Mouse (Mus musculus): ENCODE data around the gene Gm5105. TPM values are rescaled to one million over a fixed set of nuclear protein-coding genes. Genes with fewer than 3 reads are reported as not detected.

Gm5105 gene
- under 1 TPM; 0.85 to 0.93 TPM for total RNA-seq (2021)
- long read RNA-seq, experiment 1, partial matches to known transcripts = 0 of 1 reads
- long read RNA-seq, experiment 1, other reads (novel, unspliced or antisense) = 1 of 1 reads
- long read RNA-seq, experiment 2, partial matches to known transcripts = 0 of 5 reads
- long read RNA-seq, experiment 2, other reads (novel, unspliced or antisense) = 5 of 5 reads

DNA sequence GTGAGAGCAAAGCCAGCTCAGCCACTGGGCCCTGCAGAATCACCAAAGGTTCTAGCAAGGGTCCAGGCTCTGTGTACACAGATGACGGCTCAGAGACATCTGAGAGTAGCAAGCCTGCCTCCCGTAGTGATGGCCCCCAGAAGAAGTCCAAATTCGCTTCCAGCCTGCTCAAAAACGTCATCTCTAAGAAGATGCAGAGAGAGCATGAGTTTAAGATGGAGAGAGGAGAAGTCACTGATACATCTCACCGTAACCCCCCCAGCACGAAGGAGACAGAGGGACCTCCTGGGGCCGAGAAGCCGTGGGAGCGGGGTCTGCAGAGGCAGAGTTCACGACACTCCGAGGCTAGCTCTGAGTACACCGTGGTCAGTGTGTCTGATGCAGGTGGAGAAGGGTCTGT lies at the start of gene Gm5105:
Gm5105 (minus strand) TSS at position 101 of the 400 bp plus-strand sequence.
- no peak for DNase-seq
- intact Hi-C loops (cut with DNase I) = loop anchor here (5.0 kb wide), 2 partner anchors 40 to 75 kb away; no protein-coding TSS in a partner anchor

DNA sequence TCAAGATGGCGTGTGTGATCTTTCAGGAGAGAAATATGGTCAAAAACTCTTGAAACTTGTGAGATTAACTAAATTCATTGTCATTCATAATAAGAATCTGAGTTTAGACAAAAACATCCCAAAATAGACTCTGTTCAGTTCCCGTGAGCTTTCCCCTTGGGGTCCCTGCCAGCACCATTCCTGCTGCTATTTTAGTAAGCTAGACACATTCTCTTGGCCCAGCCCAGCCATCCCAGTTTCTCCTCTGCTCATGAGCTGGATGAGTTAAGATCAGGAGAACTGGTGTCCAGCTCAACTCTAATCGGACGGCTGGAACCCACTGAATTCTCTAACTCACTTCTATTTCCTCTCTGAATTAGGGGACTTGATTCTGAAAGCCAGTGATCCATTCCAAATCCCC lies 49.7 kb upstream of the Gm5105 start:
- intact Hi-C loops (cut with DNase I) = no loop called here
- DNase-seq = peak; percentile 59 to 74

- intact Hi-C loops (cut with DNase I) = no loop called here
- no peak for DNase-seq
Measured at GRCm38 (mm10) chr3:138114106-138114505, 46.9 kb upstream of the Gm5105 start.

DNA sequence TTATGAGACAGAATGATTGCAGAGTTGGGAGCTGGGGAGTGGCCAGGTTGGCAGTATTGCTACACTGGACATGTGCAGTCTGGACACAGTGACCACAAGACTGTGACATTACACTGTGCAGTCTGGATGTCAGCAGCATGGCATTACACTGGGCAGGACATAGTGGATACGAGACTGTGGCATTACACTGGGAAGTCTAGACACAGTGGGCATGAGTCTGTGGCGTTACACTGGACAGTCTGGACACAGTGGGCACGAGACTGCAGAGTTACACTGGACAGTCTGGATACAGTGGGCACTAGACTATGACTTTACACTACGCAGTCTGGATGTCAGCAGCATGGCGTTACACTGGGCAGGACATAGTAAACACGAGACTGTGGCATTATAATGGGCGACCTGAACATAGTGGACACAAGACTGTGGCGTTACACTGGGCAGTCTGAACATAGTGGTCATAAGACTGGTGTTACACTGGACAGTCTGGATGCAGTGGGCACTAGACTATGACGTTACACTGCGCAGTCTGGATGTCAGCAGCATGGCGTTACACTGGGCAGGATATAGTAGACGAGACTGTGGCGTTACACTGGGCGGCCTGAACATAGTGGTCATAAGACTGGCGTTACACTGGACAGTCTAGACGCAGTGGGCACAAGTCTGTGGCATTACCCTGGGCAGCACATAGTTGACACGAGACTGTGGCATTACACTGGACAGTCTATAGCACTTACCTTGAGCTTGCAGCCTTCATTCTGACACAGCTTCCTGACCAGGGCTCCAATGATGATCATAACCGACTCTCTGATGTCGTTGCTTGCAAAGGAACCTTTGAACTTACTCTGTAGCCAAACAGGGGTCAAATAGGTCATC lies 44.0 kb upstream of the Gm5105 start:
- intact Hi-C loops (cut with DNase I) = no loop called here

DNA sequence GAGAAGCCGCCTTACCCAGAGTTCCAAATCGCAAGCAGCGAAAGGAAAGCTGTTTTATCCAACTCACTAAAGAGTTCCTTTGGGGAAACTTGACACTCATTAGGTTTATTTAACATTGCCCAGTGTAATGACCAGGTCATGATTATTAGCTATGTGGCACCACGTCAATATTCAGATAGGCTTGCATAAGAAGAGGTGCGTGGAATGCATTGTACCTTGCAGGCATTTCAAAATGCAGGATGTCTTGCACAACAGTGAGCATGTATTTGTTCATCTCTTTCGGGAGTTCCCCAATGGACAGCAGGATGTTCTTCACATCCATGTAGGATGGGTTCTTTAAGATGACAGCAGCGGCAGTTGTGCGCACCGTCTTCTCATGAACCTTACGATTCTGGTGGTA lies 39.7 kb upstream of the Gm5105 start:
- intact Hi-C loops (cut with DNase I) = no loop called here
- DNase-seq = no peak

More for the DNA sequence above, 44.0 kb upstream of the Gm5105 start:
- no peak for DNase-seq

GRCm38 (mm10) chr3:138105056-138105455 lies 37.9 kb upstream of the Gm5105 start:
- no peak for DNase-seq
- intact Hi-C loops (cut with DNase I) = no loop called here

DNA sequence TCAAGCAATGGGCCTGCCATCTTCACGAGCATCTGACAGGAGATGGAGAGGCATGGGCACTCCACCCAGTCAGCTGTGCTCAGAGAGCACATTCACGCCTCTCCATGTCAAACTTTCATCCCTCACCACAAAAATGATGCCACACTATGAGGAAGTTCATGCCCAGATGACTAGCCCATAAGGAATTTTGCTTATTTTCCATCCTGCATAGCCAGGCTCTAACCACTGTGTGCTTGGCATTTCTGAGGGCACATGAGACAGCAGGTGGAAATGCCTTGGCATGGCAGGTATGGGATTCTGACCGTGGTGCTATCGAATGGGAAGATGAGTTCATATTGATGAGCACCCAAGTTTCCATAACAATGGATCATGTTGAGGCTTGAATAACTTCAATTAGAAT lies 36.5 kb upstream of the Gm5105 start:
- DNase-seq = no peak
- intact Hi-C loops (cut with DNase I) = no loop called here

DNA sequence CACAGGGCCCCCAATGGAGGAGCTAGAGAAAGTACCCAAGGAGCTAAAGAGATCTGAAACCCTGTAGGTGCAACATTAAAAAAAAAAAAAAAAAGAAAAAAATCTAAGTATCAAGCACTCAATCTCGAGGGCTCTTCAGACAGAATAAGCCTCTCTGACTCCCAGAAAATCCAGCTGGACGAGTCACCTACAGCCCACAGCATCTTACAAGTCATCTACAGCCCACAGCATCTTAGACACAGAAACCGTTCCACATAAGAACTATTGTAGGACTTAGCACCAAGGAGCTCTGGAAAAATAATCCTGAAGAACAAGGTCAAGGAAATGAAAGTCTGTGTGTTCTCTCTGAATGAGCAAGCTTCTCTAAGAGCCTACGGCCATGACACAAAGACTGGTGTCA lies 34.7 kb upstream of the Gm5105 start:
- DNase-seq = no peak
- intact Hi-C loops (cut with DNase I) = no loop called here

- intact Hi-C loops (cut with DNase I) = no loop called here
- DNase-seq = no peak
Measured at GRCm38 (mm10) chr3:138097718-138098117, 30.5 kb upstream of the Gm5105 start.

GRCm38 (mm10) chr3:138096263-138097028 lies 29.3 kb upstream of the Gm5105 start:
- intact Hi-C loops (cut with DNase I) = no loop called here
- no peak for DNase-seq

GRCm38 (mm10) chr3:138095718-138096117 lies 28.5 kb upstream of the Gm5105 start:
- intact Hi-C loops (cut with DNase I) = no loop called here

DNA sequence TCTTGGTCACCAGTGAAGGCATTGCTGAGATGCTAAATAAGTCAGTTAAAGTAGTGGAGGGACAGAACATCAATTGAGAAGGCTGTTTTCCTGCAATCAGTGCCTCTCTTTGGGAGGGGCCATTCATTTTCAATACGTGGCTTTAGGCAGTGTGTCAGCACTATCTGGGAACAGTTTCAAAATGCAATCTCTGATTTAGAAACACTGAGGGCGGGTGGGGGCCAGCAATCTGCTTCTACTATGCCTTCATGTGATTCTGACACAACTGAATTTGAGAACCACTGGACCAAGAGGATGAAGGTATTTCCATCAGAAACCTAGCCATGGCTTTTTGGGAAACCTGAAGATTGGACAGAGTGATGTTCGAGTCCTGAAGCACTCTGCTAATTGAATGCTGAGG lies 28.1 kb upstream of the Gm5105 start:
- intact Hi-C loops (cut with DNase I) = no loop called here
- no peak for DNase-seq

More at GRCm38 (mm10) chr3:138095718-138096117, 28.5 kb upstream of the Gm5105 start:
- no peak for DNase-seq

- intact Hi-C loops (cut with DNase I) = no loop called here
- DNase-seq = no peak
Measured at GRCm38 (mm10) chr3:138083896-138084295, 16.7 kb upstream of the Gm5105 start.

DNA sequence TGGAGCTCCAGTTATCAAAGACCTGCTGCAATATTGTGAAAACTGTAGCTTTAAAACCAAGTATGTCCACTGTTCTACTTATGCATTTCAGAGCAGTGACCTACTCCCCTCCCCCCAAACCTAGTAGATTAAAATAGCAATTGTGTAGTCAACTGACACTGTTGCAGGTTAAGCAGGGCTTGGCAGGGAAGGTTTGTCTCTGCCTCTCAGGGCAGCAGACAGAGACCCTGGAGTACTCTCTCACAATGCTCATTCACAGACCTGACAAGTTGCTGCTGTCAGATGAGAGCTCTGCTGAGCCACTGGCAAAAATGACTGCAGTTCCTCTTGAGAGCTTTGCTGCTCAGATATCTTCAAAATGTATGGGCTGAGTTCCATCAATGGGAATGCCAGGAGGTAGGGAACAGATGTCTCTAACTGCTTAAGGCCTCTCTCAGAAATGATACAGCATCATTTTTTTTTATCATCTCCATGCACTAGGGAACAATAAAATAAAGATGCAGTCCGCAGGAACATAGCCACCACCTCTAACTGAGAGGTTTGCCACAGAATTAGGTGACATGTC lies 16.0 kb upstream of the Gm5105 start:
- intact Hi-C loops (cut with DNase I) = no loop called here
- DNase-seq = no peak

DNA sequence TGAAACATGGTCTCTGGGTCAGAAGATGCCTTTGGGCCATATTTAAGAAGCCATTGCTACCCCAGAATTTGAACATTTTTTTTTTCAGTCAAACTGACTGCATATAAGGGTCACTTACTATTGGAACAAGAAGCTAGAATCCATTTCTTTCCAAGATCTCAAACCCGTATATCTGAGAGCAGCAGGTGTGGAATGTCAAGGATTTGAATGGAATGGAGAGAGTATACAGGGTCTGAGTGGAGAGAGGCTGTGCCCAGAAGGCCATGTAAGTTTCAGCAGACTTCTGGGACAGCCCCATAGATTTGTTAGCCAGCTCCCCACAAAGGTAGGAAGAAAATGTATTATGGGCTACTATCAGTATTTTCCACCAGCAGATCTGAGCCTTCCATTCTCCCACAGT lies 11.5 kb upstream of the Gm5105 start:
- intact Hi-C loops (cut with DNase I) = no loop called here
- DNase-seq = no peak

DNA sequence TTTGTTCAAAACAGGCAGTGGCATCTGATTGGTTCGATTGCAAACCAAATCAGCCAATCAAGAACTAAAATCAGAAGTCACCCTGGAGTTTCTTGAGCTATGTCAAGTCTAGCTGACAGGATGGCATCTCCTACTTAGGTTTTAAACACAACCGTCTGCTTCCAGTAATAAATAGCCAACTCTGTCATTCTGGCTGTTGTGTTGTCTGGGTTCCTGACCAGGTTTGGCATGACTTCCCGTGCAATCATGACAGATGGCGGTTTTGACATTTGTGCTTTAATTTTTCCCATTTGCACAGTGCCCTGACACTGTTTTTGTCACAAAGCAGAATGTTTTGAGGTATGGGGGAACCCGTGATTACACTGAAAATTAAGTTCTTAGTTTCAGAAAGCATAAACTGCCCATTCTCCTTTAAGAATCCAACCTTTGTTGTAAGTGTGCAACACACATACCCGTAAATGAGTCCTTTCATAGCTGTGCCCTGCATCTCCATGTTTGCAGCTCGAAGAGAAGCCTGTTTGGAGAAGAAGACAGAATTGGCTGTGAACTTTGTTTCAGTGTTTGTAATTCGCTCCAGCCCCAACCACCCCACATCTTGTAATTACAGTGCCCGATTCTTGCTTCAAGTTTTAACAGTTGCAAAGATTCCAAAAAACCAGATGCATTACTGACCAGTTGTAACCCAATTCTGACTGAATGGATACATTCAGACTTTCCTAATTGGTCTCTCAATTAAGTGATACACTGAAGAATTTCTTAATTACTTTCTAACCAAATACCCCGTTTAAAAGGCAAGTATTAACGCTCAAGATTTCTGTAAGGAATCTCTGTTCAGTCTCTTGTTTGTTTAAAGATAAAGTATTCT lies 10.5 kb upstream of the Gm5105 start:
- DNase-seq = no peak
- intact Hi-C loops (cut with DNase I) = no loop called here

- intact Hi-C loops (cut with DNase I) = no loop called here
- DNase-seq = peak; percentile 52 to 70
Measured at GRCm38 (mm10) chr3:138075209-138075608, 8.0 kb upstream of the Gm5105 start.

DNA sequence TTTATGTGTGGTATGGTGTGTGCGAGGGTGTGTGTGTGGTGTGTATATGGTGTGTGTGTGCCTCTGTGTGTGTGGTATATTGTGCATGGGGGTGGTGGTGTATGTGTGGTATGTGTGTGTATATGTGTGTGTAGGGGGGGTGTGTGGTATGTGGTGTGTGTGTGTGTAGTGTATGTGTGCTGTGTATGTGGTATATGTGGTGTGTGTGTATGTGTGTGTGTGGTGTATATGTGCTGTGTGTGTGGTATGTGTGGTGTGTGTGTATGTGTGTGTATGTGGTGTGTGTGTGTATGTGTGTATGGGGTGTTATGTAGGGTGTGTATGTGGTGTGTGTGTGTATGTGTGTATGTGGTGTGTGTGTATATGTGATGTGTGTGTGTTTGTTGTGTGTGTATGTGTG lies 7.0 kb upstream of the Gm5105 start:
- intact Hi-C loops (cut with DNase I) = no loop called here
- DNase-seq = no peak

- intact Hi-C loops (cut with DNase I) = no loop called here
- no peak for DNase-seq
Measured at GRCm38 (mm10) chr3:138071476-138072073, 4.4 kb upstream of the Gm5105 start.

- no peak for DNase-seq
- intact Hi-C loops (cut with DNase I) = no loop called here
Measured at GRCm38 (mm10) chr3:138071004-138071403, 3.8 kb upstream of the Gm5105 start.

Data from heart, postnatal 14 days (tissue).